Mouse (Mus musculus) hindlimb bud, embryonic 11.5 days (tissue): ENCODE data around the gene Bbs10.
A peak's percentile ranks its signal among the peaks of the same experiment; 100 is the strongest.

Source experiments
- DNase-seq: peaks from one replicate; pipeline ENCODE4 v3.0.0-alpha.2; 2012; ENCODE audit warnings: low read depth, low spot score; ENCODE audit errors: extremely low spot score

Bbs10 gene

DNA sequence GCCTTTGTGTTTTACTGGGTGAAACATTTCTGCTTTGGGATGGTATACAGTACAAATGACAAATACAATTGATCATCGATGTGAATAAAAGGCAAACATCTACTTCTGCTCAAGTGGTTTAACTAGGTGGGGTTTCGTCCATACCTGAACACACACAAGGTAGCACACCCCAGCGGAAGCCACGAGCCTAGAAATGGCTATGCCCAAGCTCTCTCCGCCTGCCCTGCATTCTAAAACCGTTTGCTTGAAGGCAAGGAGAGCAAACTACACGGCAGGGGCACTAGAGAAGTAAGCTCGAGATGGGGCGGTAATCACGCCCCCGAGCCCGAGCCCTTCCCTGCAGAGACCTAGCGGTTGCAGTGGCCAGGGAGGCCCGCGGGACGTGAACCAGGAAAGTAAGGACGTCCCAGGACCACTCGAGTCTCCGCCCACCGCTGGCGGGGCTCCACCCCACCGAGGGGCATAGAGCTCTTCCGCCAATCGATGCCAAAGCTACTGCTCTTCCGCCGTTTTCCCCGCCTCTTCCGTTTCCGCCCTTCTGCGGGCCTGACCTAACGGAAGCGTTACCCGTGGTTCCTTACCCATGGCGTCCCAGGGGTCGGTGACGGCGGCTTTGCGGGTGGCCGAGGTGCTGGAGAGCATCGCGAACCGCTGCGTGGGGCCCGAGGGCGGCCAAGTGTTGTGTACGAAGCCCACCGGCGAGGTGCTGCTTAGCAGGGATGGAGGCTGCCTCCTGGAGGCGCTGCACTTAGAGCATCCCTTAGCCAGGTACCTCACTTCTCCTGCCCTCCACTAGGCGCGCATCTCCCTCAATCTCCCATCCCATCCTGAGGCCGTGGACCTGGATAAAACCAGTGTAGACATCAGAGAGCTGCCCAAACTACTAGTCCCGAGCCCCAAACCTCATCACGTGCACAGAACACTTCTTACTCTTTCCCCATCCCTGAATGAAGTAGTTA lies at the start of gene Bbs10:
Bbs10 (plus strand) TSS at position 540 of the 959 bp plus-strand sequence.
- DNase-seq = peak; percentile 73

DNA sequence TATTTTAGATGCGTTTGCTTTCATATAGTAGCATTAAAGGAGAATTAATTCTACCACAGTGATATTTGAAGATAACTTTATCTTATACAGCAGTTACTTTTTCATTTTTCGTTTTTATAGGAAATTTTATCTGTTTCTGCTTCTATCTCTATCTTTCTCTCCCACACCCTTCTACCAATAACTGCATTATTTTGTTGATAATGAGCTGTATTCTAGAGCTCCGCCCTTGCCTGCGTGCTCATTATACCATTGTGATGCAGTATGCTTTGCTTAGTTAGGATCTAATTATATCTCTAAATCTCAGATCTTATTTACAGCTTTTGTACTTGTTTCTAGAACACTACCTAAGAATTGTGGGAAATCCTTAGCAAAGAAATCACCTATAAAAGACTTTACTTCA lies 48.3 kb upstream of the Bbs10 start:
- DNase-seq = no peak

DNA sequence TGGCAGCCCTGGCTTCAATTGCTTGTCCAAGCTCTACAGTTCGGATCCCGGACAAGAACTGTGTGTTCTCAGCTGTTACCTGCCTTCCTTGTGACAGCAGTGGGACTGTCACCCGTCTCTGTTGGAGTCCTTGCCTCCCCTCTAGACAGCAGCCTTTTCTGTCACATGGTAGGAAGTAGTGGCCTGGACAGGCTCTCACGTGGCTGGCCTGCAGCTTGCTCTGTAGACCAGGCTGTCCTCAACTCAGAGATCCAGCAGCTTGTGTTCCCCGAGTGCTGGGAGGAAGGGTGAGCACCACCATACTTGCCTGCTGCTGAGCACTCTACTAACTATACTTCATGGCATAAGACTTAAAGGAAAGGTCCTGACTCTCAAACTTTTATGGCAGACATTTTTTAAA lies 46.8 kb upstream of the Bbs10 start:
- DNase-seq = no peak

DNA sequence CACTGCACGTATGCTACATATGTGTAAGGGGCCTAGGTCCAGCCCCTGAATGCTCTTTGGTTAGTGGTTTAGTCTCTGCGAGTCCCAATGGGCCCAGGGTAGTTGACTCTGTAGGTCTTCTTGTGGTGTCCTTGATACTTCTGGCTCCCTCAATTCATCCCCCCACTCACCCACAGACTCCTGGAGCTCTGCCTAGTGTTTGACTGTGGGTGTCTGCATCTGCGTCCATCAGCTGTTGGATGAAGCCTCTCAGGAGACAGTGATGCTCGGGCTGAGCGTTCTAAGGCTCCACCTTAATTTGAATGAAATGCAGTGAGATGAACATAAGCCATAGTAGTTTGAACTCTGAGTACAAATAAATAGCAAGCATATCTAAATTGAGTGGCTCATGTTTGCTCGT lies 43.3 kb upstream of the Bbs10 start:
- no peak for DNase-seq

DNA sequence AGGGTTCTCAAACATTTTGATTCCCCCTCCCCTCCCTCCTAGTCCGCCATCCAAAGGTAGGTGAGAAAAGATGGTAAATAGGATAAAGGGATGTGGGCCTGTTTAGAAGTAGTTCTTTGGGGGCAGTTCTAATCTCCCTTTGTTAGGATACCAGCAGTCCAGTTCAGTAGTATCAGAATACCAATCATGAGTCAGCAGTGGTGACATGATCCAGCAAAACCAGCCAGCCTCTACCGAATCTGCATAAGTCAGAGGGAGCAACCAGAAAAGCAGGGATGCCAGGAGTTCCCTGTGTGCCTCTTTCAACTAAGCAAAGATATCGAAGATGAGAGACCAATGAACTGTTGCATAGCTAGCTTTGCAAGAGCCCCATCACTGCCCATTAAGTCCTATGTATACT lies 42.3 kb upstream of the Bbs10 start:
- no peak for DNase-seq

DNA sequence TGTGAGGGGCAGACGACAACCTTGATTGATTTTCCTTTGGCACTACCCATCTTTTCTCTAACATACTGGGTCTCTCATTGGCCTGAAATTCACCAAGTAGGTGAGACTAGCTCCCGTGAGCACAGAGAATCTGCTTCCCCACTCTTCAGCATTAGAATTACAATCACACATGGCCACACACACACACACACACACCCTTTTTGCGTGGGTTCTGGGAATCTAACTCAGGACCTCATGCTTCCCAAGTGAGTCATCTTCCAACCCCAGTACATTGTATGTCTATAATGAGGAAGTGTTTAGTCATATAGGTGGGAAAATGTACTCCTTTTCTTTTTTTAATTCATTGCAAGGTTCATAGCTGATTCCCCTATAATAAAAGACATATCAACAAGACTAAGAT lies 41.1 kb upstream of the Bbs10 start:
- DNase-seq = no peak

GRCm38 (mm10) chr10:111258256-111258655 lies 40.2 kb upstream of the Bbs10 start:
- no peak for DNase-seq

- DNase-seq = no peak
Observed at GRCm38 (mm10) chr10:111271687-111272086, 26.8 kb upstream of the Bbs10 start.

DNA sequence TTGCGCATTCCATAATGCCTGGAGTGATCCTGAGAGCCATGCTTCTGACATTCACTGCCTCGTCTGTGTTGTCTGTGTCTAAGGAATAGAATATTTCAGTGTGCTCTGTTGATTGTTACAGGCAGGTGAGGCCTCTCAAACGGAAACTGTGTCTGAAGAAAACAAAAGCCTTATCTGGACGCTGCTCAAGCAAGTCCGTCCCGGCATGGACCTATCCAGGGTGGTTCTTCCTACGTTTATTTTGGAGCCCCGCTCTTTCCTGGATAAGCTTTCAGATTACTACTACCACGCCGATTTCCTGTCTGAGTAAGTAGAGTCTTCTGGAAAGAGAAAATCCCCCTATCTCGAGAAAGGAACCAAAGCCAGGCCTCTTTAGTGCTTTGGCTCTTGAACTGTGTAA lies 25.6 kb upstream of the Bbs10 start:
- no peak for DNase-seq

GRCm38 (mm10) chr10:111273463-111274088 lies 24.9 kb upstream of the Bbs10 start:
- no peak for DNase-seq

DNA sequence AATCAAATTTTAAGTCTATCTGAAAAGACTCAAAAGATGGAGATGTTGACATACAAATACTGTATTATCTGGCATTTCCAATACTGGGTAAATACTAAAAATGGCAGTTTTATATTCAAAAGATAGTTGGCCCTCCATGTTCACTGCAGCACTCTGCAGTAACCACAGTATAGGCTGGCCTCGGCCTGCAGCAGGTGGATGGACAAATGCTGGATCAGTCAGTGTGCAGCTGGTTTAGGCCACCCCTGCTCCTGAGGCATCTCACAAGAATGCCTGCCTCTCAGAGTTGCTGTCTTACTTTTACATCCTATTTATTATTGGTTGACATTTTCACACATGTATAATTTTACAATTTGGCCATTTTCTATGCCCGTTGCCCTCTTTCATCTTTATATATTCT lies 22.7 kb upstream of the Bbs10 start:
- DNase-seq = no peak

- no peak for DNase-seq
Observed at GRCm38 (mm10) chr10:111297631-111298030, 848 bp upstream of the Bbs10 start.

- DNase-seq = no peak
Observed at GRCm38 (mm10) chr10:111299591-111299990, 1.1 kb downstream of the Bbs10 start.

GRCm38 (mm10) chr10:111301041-111301440 lies 2.6 kb downstream of the Bbs10 start:
- DNase-seq = no peak

- no peak for DNase-seq
Observed at GRCm38 (mm10) chr10:111302486-111302885, 4.0 kb downstream of the Bbs10 start.

DNA sequence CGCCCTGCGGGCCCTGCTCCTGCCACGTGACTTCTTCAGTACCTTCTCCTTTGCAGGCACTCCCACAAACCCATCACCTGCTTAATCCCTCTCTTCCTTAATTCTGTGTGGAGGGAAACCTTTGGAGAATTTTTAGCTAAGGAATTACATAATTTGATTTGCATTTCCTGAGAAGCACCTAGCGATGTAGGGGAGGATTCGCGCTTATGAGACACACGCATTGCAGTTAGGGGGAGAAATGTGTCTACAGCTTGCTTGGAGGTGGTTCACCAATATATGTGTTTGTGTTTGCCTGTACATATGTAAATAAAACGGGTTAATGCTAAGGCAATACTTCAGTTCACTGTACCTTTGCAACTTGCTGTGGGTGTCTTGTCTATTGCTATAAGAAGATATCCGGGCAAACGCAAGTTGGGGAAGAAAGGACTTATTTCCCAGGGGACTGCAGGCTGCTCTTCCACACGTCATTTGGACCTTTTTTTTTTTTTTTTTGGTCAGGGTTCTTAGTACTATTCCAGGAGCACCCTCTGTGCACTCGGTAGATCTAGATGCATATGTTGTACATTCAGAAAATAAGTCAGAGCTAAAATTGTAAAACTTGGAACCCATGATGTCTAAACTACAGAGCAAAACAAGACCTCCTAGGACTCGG lies 10.5 kb downstream of the Bbs10 start:
- no peak for DNase-seq

- DNase-seq = no peak
Observed at GRCm38 (mm10) chr10:111313282-111313681, 14.8 kb downstream of the Bbs10 start.

DNA sequence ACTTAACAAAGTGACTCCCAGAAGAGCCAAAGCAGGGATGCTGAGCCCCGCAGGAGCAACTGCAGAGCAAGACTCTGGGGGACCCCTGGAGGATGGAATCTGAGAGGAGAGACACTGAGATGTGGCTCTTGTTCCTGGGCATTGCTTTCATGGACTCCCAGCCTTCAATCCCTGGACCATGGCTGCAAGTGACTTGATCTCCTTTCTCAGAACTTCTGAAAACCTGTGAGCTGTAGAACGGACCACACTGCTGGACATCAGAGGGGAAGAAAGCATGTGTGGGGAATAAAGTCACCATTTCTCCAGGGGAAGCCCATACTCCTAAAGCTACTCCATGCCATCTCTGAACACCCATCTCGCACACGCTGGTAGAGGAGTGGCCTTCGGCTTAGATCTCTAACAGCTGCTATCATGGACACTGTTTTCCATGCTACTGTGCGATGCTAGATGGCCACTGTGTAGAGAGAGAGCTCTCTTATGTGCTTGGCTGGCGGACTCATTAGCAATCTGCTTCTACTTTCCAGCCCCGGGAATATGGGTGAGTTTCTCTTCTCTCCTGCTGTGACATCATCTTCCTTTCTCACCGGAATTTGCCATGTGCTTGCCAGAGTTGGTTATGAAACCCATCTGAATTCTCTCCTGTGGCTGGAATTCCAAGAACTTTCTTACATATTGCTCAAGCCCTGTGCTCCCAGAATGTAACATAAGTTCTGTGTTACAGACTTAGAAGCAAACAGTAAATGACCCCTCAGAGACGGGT lies 16.3 kb downstream of the Bbs10 start:
- DNase-seq = no peak

DNA sequence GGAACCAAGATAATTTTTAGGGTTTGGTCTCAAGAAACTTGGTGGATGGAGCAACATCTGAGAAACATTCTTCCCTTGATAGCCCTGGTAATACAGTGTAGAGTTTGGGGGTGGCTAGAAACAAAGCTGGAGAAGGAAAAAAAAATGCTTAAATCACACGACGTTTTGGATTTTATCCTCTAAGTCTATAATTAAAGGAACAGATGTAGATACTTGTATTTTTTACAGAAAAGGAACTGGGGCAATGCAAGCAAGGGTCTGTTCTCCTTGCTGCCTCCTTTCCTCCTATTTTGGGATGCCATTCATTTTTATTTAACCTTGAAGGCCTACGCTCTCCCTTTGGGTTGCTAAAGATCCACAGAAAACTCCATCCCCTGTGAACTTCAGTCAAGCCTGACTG lies 17.5 kb downstream of the Bbs10 start:
- no peak for DNase-seq

DNA sequence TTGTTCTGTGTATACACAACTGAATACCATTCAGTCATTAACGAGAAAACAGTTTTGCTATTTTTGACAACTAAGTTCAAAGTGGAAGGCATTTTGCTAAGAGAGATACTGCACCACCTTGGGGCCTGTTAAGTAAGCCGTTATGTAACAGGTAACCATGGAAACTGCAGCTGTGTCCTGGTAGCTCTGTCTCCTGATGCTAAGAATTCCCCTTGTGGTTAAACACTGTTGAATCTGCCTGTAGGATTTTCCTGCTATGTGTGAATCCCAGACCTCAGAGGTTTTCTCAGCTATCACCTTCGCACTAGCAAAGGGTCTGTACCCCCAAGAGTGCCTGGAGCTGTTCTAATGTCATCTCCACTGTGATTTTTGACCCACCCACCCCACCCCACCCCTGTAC lies 19.5 kb downstream of the Bbs10 start:
- no peak for DNase-seq
